Mouse (Mus musculus): ENCODE results near the gene Sh3bgr.

The Sh3bgr gene

GRCm38 (mm10) chr16:96213027-96213426 is 12.8 kb downstream of the Sh3bgr start:
- DNase-seq, result no peak

- peak; percentile 40 to 64 for DNase-seq
These were observed 21.2 kb downstream of the Sh3bgr start for GRCm38 (mm10) chr16:96221491-96221890.

- no peak for DNase-seq
These were observed 21.7 kb downstream of the Sh3bgr start for GRCm38 (mm10) chr16:96221959-96222358.

- no peak for DNase-seq
These were observed 22.2 kb downstream of the Sh3bgr start for GRCm38 (mm10) chr16:96222452-96222851.

DNA sequence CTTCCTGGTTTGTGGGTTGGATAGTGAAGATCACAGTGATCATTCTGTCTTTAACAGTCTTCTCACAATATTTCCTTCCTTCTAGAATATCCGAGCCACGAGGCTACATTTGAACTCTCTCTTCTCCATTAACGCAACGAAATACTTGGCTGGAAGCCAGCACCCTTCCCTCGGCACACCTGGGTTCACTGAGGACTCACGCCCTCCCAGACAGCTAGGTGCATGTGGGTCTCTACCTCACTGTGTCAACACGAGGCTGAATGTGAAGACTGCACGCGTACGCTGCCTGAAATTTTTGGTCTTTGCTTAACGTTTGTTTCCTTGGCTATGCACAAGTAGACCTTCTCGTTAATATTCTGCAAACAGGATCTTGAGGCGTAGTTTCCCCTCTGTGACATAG is 28.2 kb downstream of the Sh3bgr start:
- no peak for DNase-seq

- no peak for DNase-seq
These were observed 28.9 kb downstream of the Sh3bgr start for GRCm38 (mm10) chr16:96229044-96229555.

DNA sequence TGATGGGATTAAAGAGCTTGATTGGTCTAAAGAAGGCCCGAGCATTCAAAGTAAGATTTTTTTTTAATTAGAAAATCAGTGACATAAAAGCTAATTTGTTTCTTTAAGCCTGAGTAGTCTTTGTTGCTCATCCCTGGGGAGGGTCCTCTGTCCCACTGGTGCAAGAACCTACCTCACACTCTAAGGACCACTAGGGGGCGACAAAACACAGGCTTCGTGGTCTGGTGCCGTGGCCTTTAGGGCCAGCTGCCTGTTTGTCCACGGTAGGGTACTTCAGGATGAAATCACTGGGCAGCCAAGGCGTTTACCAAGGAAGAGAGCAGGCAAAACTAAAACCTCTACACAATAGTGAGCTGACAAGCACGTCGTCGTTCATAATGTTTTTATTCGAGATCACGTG is 30.2 kb downstream of the Sh3bgr start:
- DNase-seq, result peak; percentile 92

GRCm38 (mm10) chr16:96231251-96231650 is 31.0 kb downstream of the Sh3bgr start:
- no peak for DNase-seq

DNA sequence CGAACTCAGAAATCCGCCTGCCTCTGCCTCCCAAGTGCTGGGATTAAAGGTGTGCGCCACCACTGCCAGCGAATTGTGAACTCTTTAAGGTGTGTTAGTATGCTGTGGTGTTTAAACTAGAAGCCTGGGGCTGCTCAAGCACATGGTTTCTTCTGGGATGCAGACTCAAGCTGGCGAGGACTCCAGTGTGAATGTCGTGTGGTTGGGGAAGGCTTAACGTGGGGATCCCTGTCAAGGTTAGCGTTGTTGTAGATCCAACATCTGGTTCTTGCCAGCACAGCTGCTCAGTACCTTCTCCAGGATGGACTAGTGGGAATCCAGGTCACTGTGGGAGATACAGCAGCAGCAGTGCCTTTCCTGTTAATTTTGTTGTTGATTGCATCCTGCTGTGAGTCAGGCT is 31.7 kb downstream of the Sh3bgr start:
- DNase-seq, result no peak

DNA sequence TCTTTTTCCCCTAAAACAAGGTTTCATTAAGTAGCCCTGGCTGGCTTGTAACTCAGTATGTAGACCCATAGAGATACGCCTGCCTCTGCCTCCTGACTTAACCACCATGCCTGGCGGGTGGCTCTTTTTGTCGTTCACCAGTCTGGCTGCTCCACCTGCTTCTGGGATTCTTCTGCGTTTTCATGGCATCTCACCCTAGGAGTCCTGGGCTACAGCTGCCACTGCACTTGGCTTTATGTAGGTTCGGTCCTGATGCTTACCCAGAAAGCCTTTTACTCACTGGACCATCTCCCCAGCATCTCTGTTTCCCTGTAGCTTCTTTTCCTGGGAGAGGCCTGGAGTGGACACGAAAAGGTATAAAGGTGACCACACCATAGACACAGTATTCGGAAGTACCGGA is 33.7 kb downstream of the Sh3bgr start:
- DNase-seq, result no peak

DNA sequence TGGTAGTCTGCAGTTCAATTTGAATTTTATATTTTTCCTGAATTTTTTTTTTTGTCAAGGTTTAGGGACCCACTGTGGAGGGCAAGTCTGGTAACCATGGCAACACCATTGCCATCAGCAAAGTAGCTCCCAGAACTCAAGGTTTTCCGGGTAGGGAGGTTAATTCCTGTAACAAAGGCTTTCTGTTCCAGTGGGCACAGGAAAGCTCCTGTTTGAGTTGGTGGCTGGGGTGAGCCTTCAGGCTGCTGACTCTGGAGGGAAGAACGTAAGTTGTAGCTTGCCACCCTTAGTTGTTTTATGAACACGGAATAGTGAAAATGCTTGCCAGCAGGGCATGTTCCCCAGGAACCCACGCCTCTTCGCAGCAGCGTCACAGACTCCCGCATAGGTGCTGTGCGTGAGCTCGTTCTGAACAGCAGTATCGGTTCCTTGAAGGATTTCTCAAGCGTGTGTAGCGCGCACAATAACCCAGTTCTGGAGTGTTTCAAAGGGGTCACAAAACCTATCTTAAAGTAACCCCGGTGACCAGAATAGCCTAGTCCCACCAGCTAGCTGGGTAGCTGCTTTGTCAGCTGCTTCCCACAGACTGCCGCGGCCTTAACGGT is 35.2 kb downstream of the Sh3bgr start, which contains the start of gene B3galt5:
Gene B3galt5 (plus strand): TSS at position 436 of the 605 bp plus-strand sequence.
- no peak for DNase-seq

GRCm38 (mm10) chr16:96244496-96244895 is 44.2 kb downstream of the Sh3bgr start:
- peak in 1 of 2 experiments; percentile 1 for DNase-seq

DNA sequence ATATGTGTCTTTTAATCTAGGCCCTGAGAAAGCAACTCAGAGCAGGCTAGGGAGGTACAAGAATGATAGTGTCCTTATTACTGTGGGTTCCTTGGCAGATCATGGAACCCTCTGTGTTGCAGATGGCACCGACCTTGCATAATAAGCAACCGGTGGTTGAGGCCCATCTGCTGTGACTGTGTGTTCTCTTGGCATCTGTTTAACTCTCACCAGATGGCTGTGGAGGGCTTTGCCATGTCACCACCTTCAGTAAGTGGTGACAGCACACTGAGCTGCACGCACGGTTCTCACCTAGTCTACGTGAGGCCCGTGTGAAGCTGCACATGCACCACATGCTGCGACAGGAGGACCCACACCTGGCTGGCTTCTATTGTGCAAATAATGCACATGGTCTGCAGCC is 49.4 kb downstream of the Sh3bgr start:
- peak; percentile 92 to 96 for DNase-seq

DNA sequence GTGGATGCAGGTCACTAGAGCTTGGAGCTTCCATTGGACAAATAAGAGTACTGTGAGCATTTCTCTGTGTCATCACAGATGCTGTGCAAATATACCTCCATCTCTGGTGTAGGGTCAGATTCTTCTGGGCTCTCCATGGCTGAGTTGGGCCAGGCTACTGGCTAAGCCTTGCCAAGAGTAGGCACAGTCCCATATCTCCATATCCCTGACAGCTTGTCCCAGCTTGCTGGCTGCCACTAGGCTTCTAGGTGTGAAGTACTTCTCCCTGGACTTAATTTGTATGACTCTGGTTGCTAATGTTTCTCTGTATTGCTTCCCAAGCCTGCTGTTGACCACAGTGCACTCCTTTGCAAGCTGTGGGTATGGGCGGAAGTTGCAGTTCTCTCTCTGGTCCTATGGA is 51.9 kb downstream of the Sh3bgr start:
- DNase-seq, result peak; percentile 65 to 73

GRCm38 (mm10) chr16:96258429-96258828 is 58.2 kb downstream of the Sh3bgr start:
- DNase-seq, result peak in 1 of 2 experiments; percentile 1

DNA sequence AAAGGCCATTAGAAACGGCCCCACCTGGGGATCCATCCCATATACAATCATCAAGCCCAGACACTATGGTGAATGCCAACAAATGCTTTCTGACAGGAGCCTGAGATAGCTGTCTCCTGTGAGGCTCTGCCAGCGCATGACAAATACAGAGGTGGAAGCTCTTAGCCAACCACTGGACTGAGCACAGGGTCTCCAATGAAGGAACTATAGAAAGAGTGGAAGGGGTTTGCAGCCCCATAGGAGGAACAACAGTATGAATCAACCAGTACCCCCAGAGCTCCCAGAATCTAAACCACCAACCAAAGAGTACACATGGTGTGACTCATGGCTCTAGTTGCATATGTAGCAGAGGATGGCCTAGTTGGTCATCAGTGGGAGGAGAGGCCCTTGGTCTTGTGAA is 71.5 kb downstream of the Sh3bgr start:
- no peak for DNase-seq

DNA sequence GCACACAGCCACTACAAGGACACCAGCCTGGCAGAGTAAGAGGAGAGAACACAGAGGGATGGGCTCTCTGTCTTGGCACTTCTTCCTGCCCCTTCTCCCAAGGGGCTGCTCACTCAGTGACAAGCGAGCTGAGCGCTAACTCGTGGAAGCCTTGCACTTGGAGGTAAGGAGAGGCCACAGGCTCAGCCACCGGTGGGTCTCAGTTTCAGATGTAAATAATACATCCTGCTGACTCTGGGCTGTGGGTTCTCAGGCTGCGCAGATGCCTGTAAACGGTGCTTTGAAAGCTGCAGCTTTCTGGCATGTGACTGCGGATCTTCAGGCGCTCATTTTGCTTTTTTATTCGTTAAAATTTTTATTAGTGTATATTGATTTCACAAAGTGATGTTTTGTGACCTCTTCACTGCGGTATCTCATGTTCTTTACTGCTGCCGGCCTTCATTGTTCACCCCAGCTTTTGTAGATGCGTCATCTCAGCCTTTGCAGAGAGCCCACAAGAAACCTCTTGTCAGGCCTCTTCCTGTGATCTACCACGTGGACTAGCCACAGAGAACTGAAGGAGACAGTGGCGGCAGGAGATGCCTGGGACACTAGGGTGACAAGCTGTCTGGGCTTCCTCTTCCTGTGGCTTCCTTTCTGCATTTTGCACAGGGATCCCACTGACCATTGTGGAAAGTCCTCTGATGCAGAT is 72.8 kb downstream of the Sh3bgr start:
- no peak for DNase-seq

- DNase-seq, result no peak
These were observed 76.3 kb downstream of the Sh3bgr start for GRCm38 (mm10) chr16:96276596-96276995.

All from cerebellum, postnatal 14 days (tissue).